Mouse (Mus musculus): ENCODE results near the gene Arntl.
A peak's percentile ranks its signal among the peaks of the same experiment; 100 is the strongest.

The Arntl gene

DNA sequence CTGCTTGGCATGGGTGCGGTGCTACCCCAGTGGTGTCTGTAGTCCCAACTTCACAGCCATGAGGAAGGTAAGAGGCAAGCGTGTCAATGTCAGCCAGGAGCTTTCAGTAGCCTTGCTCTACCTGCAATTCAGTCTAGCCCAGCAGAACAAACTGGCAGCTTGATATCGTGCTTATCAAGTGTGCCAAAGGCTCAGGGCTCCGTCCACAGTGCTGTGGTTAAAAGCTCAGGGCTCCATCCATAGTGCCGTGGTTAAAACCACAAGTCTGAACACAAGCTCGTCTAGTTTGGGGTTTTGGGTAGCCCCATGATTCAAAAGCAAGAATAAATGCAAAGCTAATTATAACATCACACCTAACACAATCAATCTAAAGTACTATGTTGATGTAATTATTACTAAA is 87.3 kb downstream of the Arntl start:
- no peak for DNase-seq (ENCODE audit: low spot score)

DNA sequence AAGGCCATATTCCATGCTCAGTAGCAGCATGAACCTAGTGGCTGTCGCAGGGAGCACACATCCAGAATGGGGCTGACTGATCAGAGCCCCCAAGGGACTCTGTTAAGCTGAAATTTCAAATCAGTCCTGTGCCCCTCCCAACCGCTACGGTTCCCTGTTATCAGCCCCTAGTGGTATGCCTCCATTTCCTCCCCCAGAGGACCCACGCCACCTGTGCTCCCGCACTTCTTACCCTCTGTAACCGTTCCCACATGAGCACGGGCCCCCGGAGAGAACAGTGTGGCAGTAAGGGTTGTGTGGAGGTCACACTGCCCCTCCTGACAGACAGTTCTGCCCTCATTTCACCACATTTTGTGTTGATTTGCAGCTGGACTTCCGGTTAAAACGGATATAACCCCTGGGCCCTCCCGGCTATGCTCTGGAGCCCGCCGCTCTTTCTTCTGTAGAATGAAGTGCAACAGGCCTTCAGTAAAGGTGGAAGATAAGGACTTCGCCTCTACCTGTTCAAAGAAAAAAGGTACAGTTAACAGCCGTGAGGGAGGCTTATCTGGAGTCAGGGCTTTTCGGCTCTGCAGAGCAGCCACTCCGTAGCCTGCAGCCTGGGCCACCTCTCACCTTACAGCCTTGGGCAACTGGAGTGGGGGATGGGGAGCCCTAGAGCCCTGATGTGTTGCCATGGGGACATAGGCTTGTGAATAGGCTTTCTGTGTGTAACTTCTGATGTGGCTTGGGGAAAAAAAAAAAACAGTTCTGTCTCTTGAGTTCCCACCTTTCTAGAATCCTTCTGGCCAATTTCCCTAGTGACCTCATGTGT is 88.0 kb downstream of the Arntl start:
- DNase-seq (ENCODE audit: low spot score): no peak

DNA sequence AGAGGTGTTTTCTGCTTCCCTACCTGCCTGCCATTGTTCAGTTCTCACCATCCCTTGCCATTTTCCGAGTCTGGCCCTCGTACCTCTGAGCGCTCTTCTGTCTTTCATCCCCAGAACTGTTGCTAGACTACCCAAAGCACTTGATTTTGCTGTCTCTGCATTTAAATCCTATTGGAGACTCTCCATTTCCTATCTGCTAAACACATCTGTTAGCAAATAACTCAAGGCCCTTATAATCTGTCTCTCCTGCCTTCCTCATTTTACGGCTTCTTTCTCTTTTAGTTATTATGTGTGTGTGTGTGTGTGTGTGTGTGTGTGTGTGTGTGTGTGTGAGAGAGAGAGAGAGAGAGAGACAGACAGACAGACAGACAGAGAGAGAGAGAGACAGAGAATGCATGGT is 90.5 kb downstream of the Arntl start:
- no peak for DNase-seq (ENCODE audit: low spot score)

DNA sequence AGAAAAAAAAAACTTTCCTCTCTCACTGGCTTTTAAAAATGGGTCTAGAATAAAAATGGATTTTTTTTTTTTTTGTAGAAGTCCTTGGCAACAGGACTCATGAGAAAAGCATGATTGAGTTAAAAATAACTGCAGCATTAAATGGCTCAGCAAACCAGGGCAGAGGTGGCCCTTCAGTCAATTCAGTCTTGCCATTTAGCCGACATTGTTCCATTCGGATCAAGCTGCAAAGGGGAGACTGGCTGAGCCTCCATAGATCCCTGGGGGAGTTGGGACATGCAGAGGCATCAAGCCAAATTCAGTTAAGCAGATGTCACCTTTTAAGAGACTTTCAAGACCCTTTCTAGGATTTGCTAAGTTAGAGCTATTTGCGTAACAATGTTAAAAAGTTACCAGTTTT is 102.9 kb downstream of the Arntl start:
- DNase-seq (ENCODE audit: low spot score): no peak

DNA sequence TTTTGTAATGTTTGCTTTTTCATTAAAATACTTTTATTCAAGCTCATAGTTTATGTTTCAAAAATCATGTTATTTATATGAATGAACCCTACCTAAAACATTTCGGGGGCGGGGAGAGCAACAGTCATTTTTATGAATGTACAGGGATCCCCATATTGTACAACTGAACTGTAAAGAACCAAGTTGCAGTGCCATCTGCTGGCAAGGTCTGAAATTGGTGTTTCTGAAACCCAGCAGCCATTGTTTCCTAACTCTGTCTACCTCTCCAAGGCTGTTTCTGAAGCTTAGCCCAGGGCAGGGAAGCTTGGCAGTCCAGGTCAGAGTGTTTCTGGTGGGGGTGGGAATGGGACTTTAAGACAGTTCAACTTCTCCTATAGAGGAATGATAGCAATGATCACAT is 104.5 kb downstream of the Arntl start:
- peak; percentile 77 for DNase-seq (ENCODE audit: low spot score)

DNA sequence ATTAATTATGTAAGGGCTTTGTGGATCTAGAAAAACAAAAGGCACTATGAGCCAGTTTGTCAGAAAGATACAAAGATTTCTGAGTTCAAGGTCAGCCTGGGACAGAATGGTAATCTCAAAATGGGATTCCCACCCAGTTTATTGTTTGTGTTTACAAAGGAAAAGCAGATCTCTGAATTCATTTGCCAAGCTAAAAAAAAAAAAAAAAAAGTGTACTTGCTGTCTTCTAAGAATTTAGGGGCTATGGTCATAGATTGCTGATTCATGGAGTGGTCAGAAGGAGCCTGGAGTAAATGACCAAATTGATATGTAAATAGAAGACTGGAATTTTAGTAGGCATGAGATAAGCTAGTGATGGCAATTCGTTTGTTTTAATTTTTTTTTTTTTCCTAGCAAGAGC is 112.9 kb downstream of the Arntl start:
- no peak for DNase-seq (ENCODE audit: low spot score)

DNA sequence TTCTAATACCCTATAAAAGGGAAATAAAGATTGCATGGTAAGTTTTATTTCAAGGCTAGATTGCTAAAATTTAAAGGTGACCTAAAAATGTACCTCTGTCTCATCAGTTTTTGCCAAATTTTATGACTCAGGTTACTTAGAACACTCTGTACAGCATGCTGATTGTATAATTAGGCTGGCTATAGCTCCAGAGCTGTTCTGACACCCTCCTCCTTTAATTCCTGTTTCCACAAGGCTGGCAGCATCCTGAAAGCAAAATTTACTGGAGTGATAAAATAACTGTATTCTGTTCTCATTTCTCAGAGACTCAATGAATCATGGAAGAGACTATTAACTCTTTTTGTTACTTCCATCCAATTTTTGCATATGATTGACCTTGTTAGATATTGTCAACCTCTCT is 126.8 kb downstream of the Arntl start:
- DNase-seq (ENCODE audit: low spot score): no peak

DNA sequence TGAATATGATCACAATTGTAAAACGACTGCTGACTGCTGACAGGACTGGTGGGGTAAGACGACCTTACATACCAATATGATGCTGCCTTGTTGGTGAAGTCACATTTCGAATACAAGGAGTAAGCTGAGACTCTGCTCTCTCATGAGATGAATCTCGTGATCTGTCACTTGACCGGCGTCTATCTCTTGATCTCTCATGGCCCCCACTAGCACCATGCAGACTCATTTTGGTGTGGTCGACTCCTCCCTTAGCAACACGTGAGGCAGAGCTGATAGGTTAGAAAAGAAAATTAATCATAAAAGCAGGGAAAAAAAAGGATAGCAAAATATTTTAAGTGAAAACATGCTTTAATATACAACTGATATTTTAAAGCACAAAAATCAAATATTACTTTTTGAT is 128.0 kb downstream of the Arntl start:
- no peak for DNase-seq (ENCODE audit: low spot score)

DNA sequence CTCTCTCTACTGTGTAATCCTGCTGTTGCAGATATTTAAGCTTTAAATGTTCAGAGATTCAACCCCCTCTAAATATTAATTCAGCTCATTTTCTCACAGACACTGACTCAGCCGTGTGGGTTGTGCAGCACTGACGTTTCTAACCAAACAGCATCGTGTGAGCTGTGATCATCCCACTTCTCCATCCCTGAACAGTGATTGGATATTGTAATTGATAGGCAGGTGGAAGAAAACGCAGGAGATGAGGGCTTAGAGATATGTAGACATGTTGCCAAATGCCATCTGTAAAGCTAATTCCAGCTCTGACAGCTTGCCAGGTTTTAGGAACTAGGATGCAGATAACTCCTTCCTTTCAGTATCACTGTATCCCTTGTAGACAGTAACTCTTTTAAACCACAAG is 140.0 kb downstream of the Arntl start:
- no peak for DNase-seq (ENCODE audit: low spot score)

DNA sequence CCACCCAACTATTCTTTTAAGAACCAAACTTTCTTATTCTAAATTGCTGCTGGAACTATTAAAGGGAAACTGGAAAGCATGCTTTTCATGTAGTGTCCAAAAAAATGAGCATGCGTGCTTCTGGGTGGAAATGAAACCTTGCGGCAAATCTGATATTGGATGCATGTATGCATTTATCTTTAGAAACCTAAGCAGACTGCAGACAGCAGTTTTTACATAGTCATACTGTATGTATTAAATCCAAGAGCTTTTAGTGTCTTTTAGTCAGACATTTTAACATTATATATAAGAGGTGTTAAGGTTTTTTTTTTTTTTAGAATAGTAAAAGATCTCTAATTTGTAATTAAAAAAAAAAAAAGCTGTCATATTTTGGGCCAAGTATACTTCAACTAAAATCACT is 140.4 kb downstream of the Arntl start:
- DNase-seq (ENCODE audit: low spot score): no peak

DNA sequence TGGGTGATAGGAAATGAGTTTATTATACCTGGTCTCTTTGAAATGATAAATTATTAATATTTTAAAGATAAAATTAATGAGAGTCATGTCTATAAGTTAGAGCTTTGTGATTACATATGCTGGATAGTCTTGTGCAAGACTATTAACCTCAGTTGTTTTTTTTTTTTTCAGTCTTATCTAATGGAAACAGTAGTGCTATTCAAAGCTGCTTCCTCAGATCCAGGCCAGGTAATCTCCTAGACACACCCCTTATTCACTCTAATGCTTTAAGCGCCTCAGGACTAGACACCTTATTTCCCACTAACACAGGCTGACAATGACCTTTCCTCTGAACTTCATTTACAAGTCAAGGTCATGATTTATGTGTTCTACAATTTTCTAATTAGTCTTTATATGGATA is 141.8 kb downstream of the Arntl start:
- DNase-seq (ENCODE audit: low spot score): no peak

Data from testis, postnatal 10 days (tissue).